Mouse (Mus musculus) CD4-positive helper T cell, adult 2 months (primary cell): ENCODE data around the gene Rpl38.

Experiments
- DNase-seq: peaks from one replicate; pipeline ENCODE4 v3.0.0-alpha.2; 2012; ENCODE audit warnings: low read depth, missing footprints, low spot score

Gene Rpl38

DNA sequence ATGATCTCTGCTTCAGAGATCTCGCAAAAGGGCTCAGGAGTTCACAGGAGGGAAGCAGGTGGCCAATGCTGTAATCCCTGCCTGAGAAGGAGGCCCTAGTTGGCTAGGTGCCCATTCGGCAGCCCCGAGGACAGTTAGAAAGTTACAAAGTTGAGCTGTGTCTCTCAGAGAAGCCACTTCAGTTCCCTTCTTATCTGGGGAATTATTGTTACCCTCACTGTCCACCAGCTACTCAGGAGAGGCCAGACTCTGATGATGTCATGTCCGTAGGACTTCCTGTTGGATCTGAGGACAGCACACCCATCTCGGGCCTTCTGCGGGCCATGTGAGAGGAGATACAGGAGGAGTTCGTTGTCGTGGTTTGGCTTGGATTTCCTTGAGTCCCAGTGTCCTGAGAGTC, 11.3 kb downstream of the Rpl38 start:
- no peak for DNase-seq

DNA sequence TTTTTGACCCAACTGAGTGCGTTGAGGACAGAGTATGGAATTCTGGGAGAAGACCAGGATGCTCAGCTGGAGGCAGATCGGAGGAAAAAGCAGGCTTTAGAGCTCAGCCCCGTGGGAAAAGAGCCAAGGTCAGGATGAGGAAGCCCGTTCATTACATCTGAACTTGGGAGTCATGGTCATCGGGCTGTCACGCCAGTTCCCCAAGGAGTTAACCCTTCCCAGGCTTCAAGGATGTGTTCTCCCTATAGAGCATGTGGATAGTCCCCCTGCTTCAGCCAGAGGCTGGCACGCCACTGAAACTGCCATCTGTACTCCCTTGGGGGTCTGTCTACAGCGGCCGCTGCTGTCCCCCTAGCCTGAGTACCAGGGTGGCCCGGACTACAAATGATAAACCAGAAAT, 12.0 kb downstream of the Rpl38 start:
- DNase-seq: no peak

DNA sequence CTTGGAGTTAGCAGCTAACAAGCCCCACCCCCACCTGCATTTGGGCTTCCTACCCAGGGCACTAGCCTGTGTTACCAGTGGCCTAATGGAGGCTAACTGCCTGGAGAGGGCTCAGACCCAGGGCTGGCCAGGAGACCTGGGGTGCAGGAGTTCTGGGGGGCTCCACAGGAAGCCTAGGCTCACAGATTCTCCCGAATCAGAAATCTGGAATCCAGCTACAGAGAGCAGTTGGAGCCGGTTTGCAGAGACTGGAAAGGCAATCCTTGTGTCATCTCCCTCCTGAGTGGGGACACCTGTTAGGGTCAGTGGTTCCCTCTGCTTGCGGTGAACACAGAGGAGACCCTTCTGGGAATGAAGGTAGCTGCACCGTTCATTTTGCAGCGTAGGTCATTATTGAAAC, 12.7 kb downstream of the Rpl38 start:
- no peak for DNase-seq

GRCm38 (mm10) chr11:114682321-114682900, 14.1 kb downstream of the Rpl38 start:
- DNase-seq: no peak

DNA sequence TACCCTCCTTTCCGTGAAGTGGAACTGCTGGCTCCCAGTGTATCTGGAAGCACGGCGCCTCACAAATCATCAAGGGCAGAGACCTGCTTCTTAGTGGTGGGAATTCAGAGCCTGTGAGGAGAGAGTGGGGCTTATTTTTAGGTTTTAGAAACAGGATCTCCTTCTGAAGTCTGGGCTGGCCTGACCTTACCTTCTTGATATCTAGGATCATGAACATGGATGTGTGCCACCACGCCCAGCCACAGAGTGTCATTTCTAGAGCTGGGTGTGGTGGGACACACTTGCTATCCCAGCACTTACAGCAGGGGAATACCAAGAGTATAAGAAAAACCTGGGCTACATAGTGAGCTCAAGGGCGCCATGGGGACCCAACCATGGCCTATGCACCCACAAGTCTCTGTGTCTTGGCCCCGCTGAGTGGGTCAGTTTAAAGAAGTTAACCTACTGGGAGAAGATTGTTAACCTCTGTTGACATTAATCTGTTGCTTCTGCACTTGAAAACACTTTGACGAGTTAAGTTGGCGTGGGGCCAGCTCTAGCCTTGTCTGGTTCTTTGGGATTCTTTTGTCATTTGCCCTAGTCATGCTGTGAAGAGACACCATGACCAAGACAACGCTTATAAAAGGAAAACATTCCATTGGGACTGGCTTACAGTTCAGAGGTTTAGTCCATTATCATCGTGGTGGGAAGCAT, 14.9 kb downstream of the Rpl38 start:
- DNase-seq: no peak

- no peak for DNase-seq
These were observed 15.6 kb downstream of the Rpl38 start for GRCm38 (mm10) chr11:114683722-114684621.

- no peak for DNase-seq
These were observed 16.5 kb downstream of the Rpl38 start for GRCm38 (mm10) chr11:114684627-114685373.

GRCm38 (mm10) chr11:114685526-114686040, 17.3 kb downstream of the Rpl38 start:
- DNase-seq: no peak

GRCm38 (mm10) chr11:114686221-114686959, 18.1 kb downstream of the Rpl38 start:
- DNase-seq: no peak

DNA sequence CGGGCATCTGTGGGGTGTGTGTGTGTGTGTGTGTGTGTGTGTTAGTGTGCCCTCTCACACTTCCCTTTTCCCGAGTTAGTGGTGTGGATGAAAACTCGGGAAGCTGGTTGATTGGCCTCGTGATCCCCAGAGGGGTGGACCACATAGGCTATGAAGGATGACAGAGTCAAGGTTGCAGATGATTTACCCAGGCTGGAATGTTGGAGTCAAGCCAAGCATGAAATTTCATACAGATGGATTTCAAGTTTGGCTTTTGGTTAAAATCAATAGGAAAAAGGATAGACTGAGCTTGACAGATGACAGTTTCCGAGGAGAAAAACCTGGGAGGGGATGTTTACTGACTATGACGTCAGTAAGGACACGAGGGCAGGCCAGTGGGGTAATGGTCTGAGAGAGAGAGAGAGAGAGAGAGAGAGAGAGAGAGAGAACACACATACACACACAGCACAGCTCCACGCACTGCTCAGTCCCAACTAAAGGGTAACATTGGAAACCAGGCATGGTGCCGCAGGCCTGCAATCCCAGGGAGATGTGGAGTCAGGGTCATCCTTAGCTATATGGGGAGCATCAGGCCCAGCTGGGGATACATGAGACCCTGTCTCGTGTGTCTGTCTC, 19.4 kb downstream of the Rpl38 start:
- DNase-seq: no peak

GRCm38 (mm10) chr11:114688729-114689128, 20.4 kb downstream of the Rpl38 start:
- no peak for DNase-seq

DNA sequence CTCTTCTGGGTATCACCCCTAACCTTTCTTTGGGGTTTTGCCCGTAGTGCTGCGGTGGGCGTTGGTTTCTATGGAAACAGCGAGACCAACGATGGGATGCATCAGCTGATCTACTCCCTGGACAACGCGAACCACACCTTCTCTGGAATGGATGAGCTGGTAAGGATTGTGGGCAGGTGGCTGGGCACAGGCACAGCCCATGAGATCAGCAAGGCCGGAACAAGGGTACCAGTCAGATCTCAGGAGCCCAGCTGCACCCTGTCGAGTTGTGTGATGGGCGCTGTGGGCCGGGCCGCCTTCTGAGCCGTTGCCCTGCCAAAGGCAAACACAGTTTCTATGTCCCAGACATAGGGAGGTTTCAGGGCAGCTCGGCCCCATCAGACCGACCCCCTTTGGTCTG, 21.9 kb downstream of the Rpl38 start:
- DNase-seq: no peak

DNA sequence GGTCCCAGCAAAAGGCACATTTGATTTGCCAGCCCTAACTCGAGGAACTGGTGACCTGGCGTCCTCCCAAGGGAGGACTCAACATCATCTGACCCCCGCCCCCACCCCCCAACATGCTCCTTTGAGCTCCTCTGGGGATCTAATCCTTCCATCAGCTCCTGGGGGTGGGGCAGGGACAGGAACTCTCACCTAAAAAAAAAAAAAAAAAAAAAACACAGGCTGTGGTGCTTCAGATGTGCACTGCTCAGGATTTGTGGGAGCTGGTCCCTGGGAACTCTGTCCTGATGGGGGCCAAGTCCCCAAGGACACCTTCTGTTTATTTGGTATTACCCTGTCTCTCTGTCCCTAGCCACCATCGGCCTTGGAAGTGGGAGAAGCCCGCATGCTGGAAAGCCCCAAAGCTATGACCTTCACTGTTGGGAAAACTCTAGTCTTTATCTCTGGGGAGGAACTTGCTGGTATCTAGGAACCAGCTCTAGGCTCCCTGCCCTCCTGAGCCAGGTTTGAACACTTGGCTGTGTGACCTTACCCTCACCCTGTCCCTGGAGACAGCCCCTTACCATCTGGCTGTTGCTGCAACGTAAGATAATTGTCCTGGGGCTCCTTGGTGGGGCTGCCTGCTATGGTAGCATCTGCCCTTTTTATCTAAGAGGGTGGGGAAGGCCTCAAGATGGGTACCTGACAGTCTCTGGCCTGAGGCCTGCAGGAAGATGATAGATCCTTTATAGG, 23.3 kb downstream of the Rpl38 start:
- DNase-seq: no peak

DNA sequence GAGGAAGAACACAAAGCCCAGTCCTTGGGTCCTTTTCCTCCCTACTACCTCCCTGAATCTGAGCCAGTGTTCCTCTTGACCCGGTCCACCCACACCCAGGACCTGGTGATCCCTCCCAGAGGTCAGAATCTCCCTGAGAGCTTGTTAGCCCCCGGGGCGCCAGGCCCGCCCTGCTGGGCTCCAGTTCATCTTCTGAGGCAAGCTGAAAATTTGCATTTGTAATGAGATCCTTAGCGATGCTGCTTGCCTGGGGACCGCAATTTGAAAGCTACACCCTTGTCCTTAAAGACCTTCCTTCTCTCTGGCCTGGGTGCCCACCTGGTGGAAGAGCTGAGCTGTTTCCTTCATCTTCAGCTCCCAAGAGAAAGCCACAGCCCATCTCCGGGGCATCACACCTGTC, 24.3 kb downstream of the Rpl38 start:
- DNase-seq: no peak

DNA sequence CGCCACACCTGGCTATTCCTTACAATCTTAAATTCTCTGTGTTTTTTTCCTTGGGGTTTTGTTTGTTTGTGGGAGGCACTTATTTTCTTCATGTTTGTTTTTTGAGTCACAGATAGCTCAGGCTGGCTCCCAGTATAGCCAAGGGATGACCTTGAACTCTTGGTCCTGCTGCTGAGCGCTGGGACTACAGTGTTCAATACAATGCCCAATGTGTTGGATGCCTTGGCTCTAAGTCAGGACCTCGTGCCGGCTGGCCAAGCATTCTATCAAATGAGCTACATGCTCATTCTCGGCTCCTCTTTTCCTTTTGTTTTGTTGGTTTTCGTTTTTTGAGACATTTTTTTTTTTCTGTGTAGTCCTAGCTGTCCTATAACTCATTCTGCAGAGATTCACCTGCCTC, 25.1 kb downstream of the Rpl38 start:
- no peak for DNase-seq

DNA sequence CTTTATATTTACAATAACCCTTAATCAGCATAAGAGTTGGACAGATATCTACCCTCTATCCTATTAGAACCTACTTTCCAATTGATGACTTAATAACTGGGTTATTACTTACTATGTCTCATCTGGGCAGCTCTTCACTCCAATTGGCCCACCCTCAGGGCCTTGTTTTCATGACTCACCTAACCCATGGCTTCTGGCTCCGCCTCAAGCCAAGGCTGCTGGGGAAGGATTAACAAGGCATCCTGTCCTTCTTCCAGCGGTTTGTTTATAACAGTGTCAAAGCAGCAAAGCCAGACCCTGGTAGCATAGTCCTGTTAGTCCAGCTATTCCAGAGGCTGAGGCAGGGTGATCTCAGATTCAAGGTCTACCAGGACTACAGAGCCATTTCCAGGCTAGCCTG, 26.1 kb downstream of the Rpl38 start:
- DNase-seq: no peak

DNA sequence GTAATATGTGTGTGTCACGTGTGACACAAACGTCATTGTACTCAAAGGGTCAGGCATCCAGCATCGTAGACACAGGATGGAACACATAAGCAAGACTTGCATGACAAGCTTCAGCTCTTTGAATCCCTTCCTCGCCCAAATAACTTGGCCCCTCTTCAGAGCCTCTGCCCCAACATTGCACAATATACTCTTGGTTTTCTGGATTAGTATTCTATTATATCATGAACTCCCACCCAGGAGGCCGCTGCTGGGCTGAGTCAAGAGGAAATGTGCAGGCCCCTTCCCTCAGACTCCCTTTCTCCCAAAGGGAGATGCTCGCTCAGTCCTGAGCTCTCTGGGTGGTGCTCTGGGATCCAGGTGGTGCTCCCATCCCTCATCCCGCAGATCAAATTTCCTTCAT, 30.2 kb downstream of the Rpl38 start:
- no peak for DNase-seq

- peak; percentile 55 for DNase-seq
These were observed 31.2 kb downstream of the Rpl38 start for GRCm38 (mm10) chr11:114699511-114699910.

GRCm38 (mm10) chr11:114702311-114702995, 34.1 kb downstream of the Rpl38 start:
- peak; percentile 58 for DNase-seq
